Mouse (Mus musculus) neural tube, embryonic 15.5 days (tissue): ENCODE data around the gene Nom1. TPM values are rescaled to one million over a fixed set of nuclear protein-coding genes. Genes with fewer than 3 reads are reported as not detected.

Experiments used
- ATAC-seq: fragments of 200-750 bp; cut with Nextera tagmentation; 2 replicates; pipeline ENCODE4 v1.8.0; 2017; ENCODE audit warnings: mild to moderate bottlenecking, moderate TSS enrichment, moderate library complexity; ENCODE audit not compliant: low FRiP score
- H3K27ac ChIP-seq: fragments of 300-500 bp; sonication (generic); replicated peaks from 2 replicates; pipeline ENCODE4 v1.5.1; 2015; ENCODE audit warnings: mild to moderate bottlenecking, inconsistent platforms
- H3K27me3 ChIP-seq: fragments of 300-500 bp; sonication (generic); replicated peaks from 2 replicates; pipeline ENCODE4 v1.6.1; 2015; ENCODE audit warnings: inconsistent platforms
- H3K36me3 ChIP-seq: fragments of 300-500 bp; sonication (generic); 2 replicates; pipeline ENCODE4 v1.6.1; 2015; ENCODE audit warnings: inconsistent platforms
- H3K4me1 ChIP-seq: fragments of 300-500 bp; sonication (generic); 2 replicates; pipeline ENCODE4 v1.6.1; 2015; ENCODE audit warnings: inconsistent platforms
- H3K4me2 ChIP-seq: fragments of 300-500 bp; sonication (generic); 2 replicates; pipeline ENCODE4 v1.6.1; 2015; ENCODE audit warnings: inconsistent platforms, mild to moderate bottlenecking, moderate library complexity
- H3K4me3 ChIP-seq: fragments of 300-500 bp; sonication (generic); replicated peaks from 2 replicates; pipeline ENCODE4 v1.5.1; 2015; ENCODE audit warnings: mild to moderate bottlenecking, inconsistent platforms
- H3K9ac ChIP-seq: fragments of 300-500 bp; sonication (generic); replicated peaks from 2 replicates; pipeline ENCODE4 v1.6.1; 2015; ENCODE audit warnings: mild to moderate bottlenecking, inconsistent platforms
- H3K9me3 ChIP-seq: fragments of 300-500 bp; sonication (generic); replicated peaks from 2 replicates; pipeline ENCODE4 v1.6.1; 2016; ENCODE audit warnings: inconsistent platforms
- WGBS: fragments of 180-500 bp; shearing (Covaris S2); methylation state at CpG from one replicate; pipeline ENCODE4 v1.1.7; 2015; ENCODE audit warnings: mixed read lengths; 5-methylcytosine and 5-hydroxymethylcytosine counted together
- polyA plus RNA-seq: library from polyadenylated mRNA; unstranded; fragments of >200 nt; fragmentation: Nextera tagmentation; extraction: Ambion mirVana; gene quantifications from 2 replicates; pipeline ENCODE4 v1.2.1, GENCODE M21; 2015

Gene Nom1
- polyA plus RNA-seq, 1 experiment from 2014 or later: 16.2 TPM

- WGBS: 2% methylated on average over 38 of the region's 38 CpGs
- no peak for ATAC-seq
- no peak overlapping the region for H3K4me3 ChIP-seq
These were observed 50.8 kb downstream of the Nom1 start for GRCm38 (mm10) chr5:29484965-29485940.

DNA sequence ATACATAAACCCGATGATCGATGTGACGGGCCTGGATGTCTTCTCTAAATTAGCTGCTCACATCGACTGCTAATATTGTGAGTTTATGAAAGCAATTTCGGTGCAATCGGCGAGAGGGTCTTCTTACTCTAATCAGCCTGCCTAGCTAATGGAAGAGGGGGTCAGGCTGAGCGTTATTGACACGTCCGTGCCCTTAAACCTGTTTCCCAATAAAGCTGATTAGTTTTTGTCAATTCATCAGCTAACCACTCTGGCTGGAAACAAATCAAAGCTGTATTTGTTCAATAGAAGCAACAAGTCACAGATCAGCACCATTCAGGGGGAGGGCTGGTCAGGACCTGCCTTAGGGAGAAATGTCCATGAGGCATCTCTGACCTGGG, 51.5 kb downstream of the Nom1 start:
- no peak for ATAC-seq
- Histone ChIP-seq H3K9ac (no peak overlapping the region), H3K27me3 (peaks cover 95% of the 10 kb centered on the region), H3K36me3 (no peaks in the 10 kb centered on the region), H3K4me2 (no peak overlapping the region), H3K27ac (no peak overlapping the region), H3K9me3 (no peaks in the 10 kb centered on the region), H3K4me3 (no peak overlapping the region), H3K4me1 (peaks cover 7% of the 10 kb centered on the region)
- WGBS: 2% methylated on average over 10 of the region's 10 CpGs

More at GRCm38 (mm10) chr5:29484965-29485940, 50.8 kb downstream of the Nom1 start:
- H3K36me3 ChIP-seq: no peaks in the 10 kb centered on the region
- H3K4me1 ChIP-seq: peaks cover 7% of the 10 kb centered on the region
- H3K27ac ChIP-seq: no peak overlapping the region
- H3K9me3 ChIP-seq: no peaks in the 10 kb centered on the region
- H3K4me2 ChIP-seq: no peak overlapping the region
- H3K9ac ChIP-seq: no peak overlapping the region
- H3K27me3 ChIP-seq: peaks cover 97% of the 10 kb centered on the region

DNA sequence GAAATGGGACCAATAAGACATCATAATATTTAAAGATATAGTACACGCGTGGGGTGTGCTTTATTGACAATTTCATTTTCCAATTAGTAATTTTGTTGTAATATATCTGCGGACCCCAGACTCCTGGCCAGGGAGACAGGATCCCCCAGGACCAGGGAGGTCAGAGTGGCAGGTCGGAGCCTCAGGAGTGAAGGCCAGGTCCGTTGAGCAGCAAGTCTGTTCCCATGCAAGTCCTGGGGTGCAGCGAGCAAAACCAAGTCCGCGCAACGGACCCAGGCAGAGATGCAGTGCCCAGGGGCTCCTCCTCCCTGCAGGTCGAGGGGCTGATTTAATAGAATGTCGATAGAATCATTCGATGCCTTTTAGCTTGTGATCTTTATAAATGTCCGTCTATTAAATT, 52.9 kb downstream of the Nom1 start:
- no peak for ATAC-seq
- peaks cover 7% of the 10 kb centered on the region for H3K4me1 ChIP-seq
- H3K36me3 ChIP-seq: no peaks in the 10 kb centered on the region
- no peak overlapping the region for H3K4me3 ChIP-seq
- peaks cover 87% of the 10 kb centered on the region for H3K27me3 ChIP-seq
- H3K4me2 ChIP-seq: no peak overlapping the region
- no peak overlapping the region for H3K9ac ChIP-seq
- H3K9me3 ChIP-seq: no peaks in the 10 kb centered on the region
- 16% methylated on average over 13 of the region's 13 CpGs for whole genome bisulfite sequencing
- H3K27ac ChIP-seq: no peak overlapping the region

DNA sequence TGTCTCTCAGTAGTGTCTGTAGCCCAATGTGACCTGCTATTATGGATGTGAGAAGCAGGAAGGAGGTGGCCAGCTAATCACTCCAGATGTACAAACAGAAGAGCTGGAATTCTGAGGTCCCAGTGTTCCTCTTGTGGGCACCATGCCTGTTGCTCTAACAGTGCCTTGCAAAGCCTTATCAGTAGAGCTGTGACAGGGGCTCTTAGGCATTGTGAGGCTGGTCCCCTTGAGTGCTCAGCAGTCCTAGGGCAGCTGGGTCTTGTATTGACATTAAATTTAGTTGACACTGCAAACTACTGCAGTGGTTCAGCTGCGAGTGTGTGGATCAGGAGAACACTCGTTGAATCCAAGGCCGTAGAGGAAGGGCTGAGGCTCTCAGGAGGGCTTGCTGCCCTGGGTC, 72.5 kb downstream of the Nom1 start:
- no peak overlapping the region for H3K9ac ChIP-seq
- H3K9me3 ChIP-seq: no peaks in the 10 kb centered on the region
- WGBS: 75% methylated on average over 3 of the region's 3 CpGs
- H3K4me3 ChIP-seq: no peak overlapping the region
- no peak overlapping the region for H3K27ac ChIP-seq
- no peaks in the 10 kb centered on the region for H3K36me3 ChIP-seq
- no peaks in the 10 kb centered on the region for H3K27me3 ChIP-seq
- no peaks in the 10 kb centered on the region for H3K4me1 ChIP-seq
- no peak for ATAC-seq
- no peak overlapping the region for H3K4me2 ChIP-seq

Other genes starting within 250 kb of the Nom1 start
- gene Rnf32, start 238.7 kb upstream of the Nom1 start, polyA plus RNA-seq: 14.2 and 14.9 TPM in 2 replicates
- 35.6 and 36.5 TPM in 2 replicates for gene Lmbr1, start 56.3 kb upstream of the Nom1 start, polyA plus RNA-seq
- 0.95 and 1.3 TPM in 2 replicates for gene Mnx1, start 43.8 kb downstream of the Nom1 start, polyA plus RNA-seq
- 32.5 and 36.9 TPM in 2 replicates for gene Ube3c, start 134.6 kb downstream of the Nom1 start, polyA plus RNA-seq